Mouse (Mus musculus) forebrain, embryonic 16.5 days (tissue): ENCODE measurements at regions not wholly inside any gene's neighbourhood (a gene's known extent, or its start where the extent isn't known, plus 50 kb on each side); places are given as distances from the start of the nearest gene placed in this dataset.
A peak's percentile ranks its signal among the peaks of the same experiment; 100 is the strongest.

Experiments
- ATAC-seq: fragments of 200-750 bp; cut with Nextera tagmentation; 2 replicates; pipeline ENCODE4 v1.8.0; 2017; ENCODE audit warnings: mild to moderate bottlenecking, moderate library complexity
- H3K27ac ChIP-seq: fragments of 300-500 bp; sonication (generic); 2 replicates; pipeline ENCODE4 v1.5.1; 2014; ENCODE audit warnings: low read length, control low read depth
- H3K27me3 ChIP-seq: fragments of 300-500 bp; sonication (generic); replicated peaks from 2 replicates; pipeline ENCODE4 v1.6.1; 2014; ENCODE audit warnings: low read length; ENCODE audit not compliant: control insufficient read depth, insufficient read depth
- H3K36me3 ChIP-seq: fragments of 300-500 bp; sonication (generic); 2 replicates; pipeline ENCODE4 v1.6.1; 2014; ENCODE audit not compliant: control insufficient read depth, insufficient read depth
- H3K4me1 ChIP-seq: fragments of 300-500 bp; sonication (generic); replicated peaks from 2 replicates; pipeline ENCODE4 v1.6.1; 2014; ENCODE audit warnings: low read length; ENCODE audit not compliant: control insufficient read depth, insufficient read depth
- H3K4me2 ChIP-seq: fragments of 300-500 bp; sonication (generic); 2 replicates; pipeline ENCODE4 v1.6.1; 2014; ENCODE audit warnings: mild to moderate bottlenecking, low read length, control low read depth
- H3K4me3 ChIP-seq: fragments of 300-500 bp; sonication (generic); replicated peaks from 2 replicates; pipeline ENCODE4 v1.5.1; 2014; ENCODE audit warnings: mild to moderate bottlenecking, low read length, control low read depth
- H3K9ac ChIP-seq: fragments of 300-500 bp; sonication (generic); replicated peaks from 2 replicates; pipeline ENCODE4 v1.6.1; 2014; ENCODE audit warnings: low read depth, low read length, control low read depth
- H3K9me3 ChIP-seq: fragments of 300-500 bp; sonication (generic); 2 replicates; pipeline ENCODE4 v1.6.1; 2016; ENCODE audit warnings: low read length; ENCODE audit not compliant: control insufficient read depth
- WGBS: fragments of 180-500 bp; shearing (Covaris S2); extraction: QIAGEN DNeasy Blood & Tissue Kit; methylation state at CpG from one replicate; pipeline ENCODE4 v1.1.7; 2014; 5-methylcytosine and 5-hydroxymethylcytosine counted together

GRCm38 (mm10) chr2:74424726-74425125 lies 154.5 kb downstream of the Lnpk start:
- ATAC-seq = no peak
- H3K27me3 ChIP-seq = no peaks in the 10 kb centered on the region
- no peak overlapping the region for H3K4me3 ChIP-seq
- H3K36me3 ChIP-seq = no peaks in the 10 kb centered on the region
- no peaks in the 10 kb centered on the region for H3K9me3 ChIP-seq
- no peak overlapping the region for H3K27ac ChIP-seq
- H3K9ac ChIP-seq = no peak overlapping the region
- no peak overlapping the region for H3K4me2 ChIP-seq
- peaks cover 11% of the 10 kb centered on the region for H3K4me1 ChIP-seq
- WGBS = 77% methylated on average over 3 of the region's 3 CpGs

- peaks cover 6% of the 10 kb centered on the region for H3K4me1 ChIP-seq
- ATAC-seq = peak; percentile 84
- H3K36me3 ChIP-seq = no peaks in the 10 kb centered on the region
- WGBS = 14% methylated on average over 4 of the region's 4 CpGs
- no peaks in the 10 kb centered on the region for H3K27me3 ChIP-seq
- H3K9ac ChIP-seq = no peak overlapping the region
- H3K4me2 ChIP-seq = no peak overlapping the region
- H3K9me3 ChIP-seq = no peaks in the 10 kb centered on the region
- no peak overlapping the region for H3K27ac ChIP-seq
- no peak overlapping the region for H3K4me3 ChIP-seq
Measured at GRCm38 (mm10) chr2:74416097-74416496, 163.1 kb downstream of the Lnpk start.

- Histone ChIP-seq H3K9me3 (no peaks in the 10 kb centered on the region), H3K4me2 (no peak overlapping the region), H3K9ac (no peak overlapping the region), H3K27ac (no peak overlapping the region), H3K36me3 (no peaks in the 10 kb centered on the region), H3K4me3 (no peak overlapping the region), H3K27me3 (no peaks in the 10 kb centered on the region), H3K4me1 (peaks cover 6% of the 10 kb centered on the region)
- ATAC-seq = no peak
- 93% methylated on average over 13 of the region's 13 CpGs for WGBS
Measured at GRCm38 (mm10) chr2:74414721-74415120, 164.5 kb downstream of the Lnpk start.

- no peaks in the 10 kb centered on the region for H3K9me3 ChIP-seq
- no peak overlapping the region for H3K4me2 ChIP-seq
- H3K27me3 ChIP-seq = no peaks in the 10 kb centered on the region
- no peak for ATAC-seq
- no peaks in the 10 kb centered on the region for H3K36me3 ChIP-seq
- peaks cover 3% of the 10 kb centered on the region for H3K4me1 ChIP-seq
- no peak overlapping the region for H3K4me3 ChIP-seq
- no peak overlapping the region for H3K27ac ChIP-seq
- 66% methylated on average over 4 of the region's 4 CpGs for WGBS
- H3K9ac ChIP-seq = no peak overlapping the region
Measured at GRCm38 (mm10) chr2:74409856-74410404, 169.3 kb downstream of the Lnpk start.

- no peak overlapping the region for H3K4me3 ChIP-seq
- WGBS = 23% methylated on average over 3 of the region's 3 CpGs
- no peaks in the 10 kb centered on the region for H3K27me3 ChIP-seq
- peaks cover 7% of the 10 kb centered on the region for H3K4me1 ChIP-seq
- H3K9me3 ChIP-seq = no peaks in the 10 kb centered on the region
- H3K9ac ChIP-seq = no peak overlapping the region
- H3K27ac ChIP-seq = no peak overlapping the region
- peak; percentile 65 for ATAC-seq
- H3K36me3 ChIP-seq = no peaks in the 10 kb centered on the region
- no peak overlapping the region for H3K4me2 ChIP-seq
Measured at GRCm38 (mm10) chr2:74404493-74404892, 174.7 kb downstream of the Lnpk start.

- Histone ChIP-seq H3K27me3 (no peaks in the 10 kb centered on the region), H3K9me3 (no peaks in the 10 kb centered on the region), H3K4me1 (no peaks in the 10 kb centered on the region), H3K4me2 (no peak overlapping the region), H3K9ac (no peak overlapping the region), H3K36me3 (no peaks in the 10 kb centered on the region), H3K27ac (no peak overlapping the region), H3K4me3 (no peak overlapping the region)
- no peak for ATAC-seq
- WGBS = 92% methylated on average over 4 of the region's 4 CpGs
Measured at GRCm38 (mm10) chr2:74391064-74391463, 188.2 kb downstream of the Lnpk start.

- Histone ChIP-seq H3K4me2 (no peak overlapping the region), H3K36me3 (no peaks in the 10 kb centered on the region), H3K4me1 (no peaks in the 10 kb centered on the region), H3K27me3 (no peaks in the 10 kb centered on the region), H3K9ac (no peak overlapping the region), H3K27ac (no peak overlapping the region), H3K9me3 (no peaks in the 10 kb centered on the region), H3K4me3 (no peak overlapping the region)
- ATAC-seq = no peak
- WGBS = 74% methylated on average over 5 of the region's 5 CpGs
Measured at GRCm38 (mm10) chr2:74388078-74388477, 191.2 kb downstream of the Lnpk start.

- Histone ChIP-seq H3K27ac (no peak overlapping the region), H3K4me3 (no peak overlapping the region), H3K4me1 (no peaks in the 10 kb centered on the region), H3K9me3 (no peaks in the 10 kb centered on the region), H3K4me2 (no peak overlapping the region), H3K36me3 (no peaks in the 10 kb centered on the region), H3K9ac (no peak overlapping the region), H3K27me3 (no peaks in the 10 kb centered on the region)
- 98% methylated on average over 1 of the region's 1 CpGs for WGBS
- ATAC-seq = no peak
Measured at GRCm38 (mm10) chr2:74384918-74385317, 194.3 kb downstream of the Lnpk start.

- WGBS = 82% methylated on average over 7 of the region's 7 CpGs
Measured at GRCm38 (mm10) chr2:74380574-74381287, 198.5 kb downstream of the Lnpk start.

More at GRCm38 (mm10) chr2:74380574-74381287, 198.5 kb downstream of the Lnpk start:
- Histone ChIP-seq H3K9me3 (no peaks in the 10 kb centered on the region), H3K4me2 (no peak overlapping the region), H3K36me3 (no peaks in the 10 kb centered on the region), H3K4me3 (no peak overlapping the region), H3K4me1 (no peaks in the 10 kb centered on the region), H3K27me3 (no peaks in the 10 kb centered on the region), H3K27ac (no peak overlapping the region), H3K9ac (no peak overlapping the region)
- ATAC-seq = no peak
